Mouse (Mus musculus) thymus, adult 2 months (tissue): ENCODE results near the gene C1qc. TPM values are rescaled to one million over a fixed set of nuclear protein-coding genes. Genes with fewer than 3 reads are reported as not detected.
A peak's percentile ranks its signal among the peaks of the same experiment; 100 is the strongest.

Source experiments
- DNase-seq: peaks from one replicate; pipeline ENCODE4 v3.0.0; 2021
- H3K27ac ChIP-seq: fragments of 200-500 bp; 2 replicates; pipeline ENCODE4 v1.5.1; 2012; ENCODE audit warnings: low read length, control low read depth; ENCODE audit not compliant: control insufficient read depth, insufficient read depth
- H3K27me3 ChIP-seq: fragments of 200-500 bp; 2 replicates; pipeline ENCODE4 v1.6.1; 2012; ENCODE audit warnings: mild to moderate bottlenecking, low read length, moderate library complexity, mixed read lengths; ENCODE audit not compliant: control insufficient read depth, insufficient read depth
- H3K36me3 ChIP-seq: fragments of 200-500 bp; 2 replicates; pipeline ENCODE4 v1.6.1; 2012; ENCODE audit warnings: mild to moderate bottlenecking, low read length, moderate library complexity; ENCODE audit not compliant: control insufficient read depth, insufficient read depth
- H3K4me1 ChIP-seq: fragments of 200-500 bp; replicated peaks from 2 replicates; pipeline ENCODE4 v1.6.1; 2012; ENCODE audit warnings: low read length; ENCODE audit not compliant: control insufficient read depth, insufficient read depth
- H3K4me3 ChIP-seq: fragments of 200-500 bp; 2 replicates; pipeline ENCODE4 v1.5.1; 2012; ENCODE audit warnings: mild to moderate bottlenecking, low read length, control low read depth, moderate library complexity; ENCODE audit not compliant: control insufficient read depth, insufficient read depth
- CTCF ChIP-seq: fragments of 200-500 bp; IDR thresholded peaks from 2 replicates; pipeline ENCODE4 v1.5.1; 2012; ENCODE audit warnings: mild to moderate bottlenecking, control low read depth, low read length, moderate library complexity, borderline replicate concordance; ENCODE audit not compliant: control insufficient read depth, poor library complexity, insufficient read depth; ENCODE audit errors: extremely low read depth
- POLR2A ChIP-seq: fragments of 200-500 bp; IDR thresholded peaks from 2 replicates; pipeline ENCODE4 v1.6.1; 2012; ENCODE audit warnings: mild to moderate bottlenecking, low read length, control low read depth, moderate library complexity; ENCODE audit not compliant: control insufficient read depth, poor library complexity, insufficient read depth; ENCODE audit errors: extremely low read depth
- whole genome bisulfite sequencing: fragments of 180-500 bp; shearing (Covaris S2); methylation state at CpG from one replicate; pipeline ENCODE4 v1.1.7; 2018; 5-methylcytosine and 5-hydroxymethylcytosine counted together
- polyA plus RNA-seq: library from polyadenylated mRNA; depleted of rRNA; stranded (reverse); fragments of >200 nt; gene quantifications from 2 replicates; pipeline ENCODE4 v1.2.3, GENCODE M21; 2012; rRNA removed

The C1qc gene
- 334 and 468 TPM in 2 replicates for polyA plus RNA-seq

DNA sequence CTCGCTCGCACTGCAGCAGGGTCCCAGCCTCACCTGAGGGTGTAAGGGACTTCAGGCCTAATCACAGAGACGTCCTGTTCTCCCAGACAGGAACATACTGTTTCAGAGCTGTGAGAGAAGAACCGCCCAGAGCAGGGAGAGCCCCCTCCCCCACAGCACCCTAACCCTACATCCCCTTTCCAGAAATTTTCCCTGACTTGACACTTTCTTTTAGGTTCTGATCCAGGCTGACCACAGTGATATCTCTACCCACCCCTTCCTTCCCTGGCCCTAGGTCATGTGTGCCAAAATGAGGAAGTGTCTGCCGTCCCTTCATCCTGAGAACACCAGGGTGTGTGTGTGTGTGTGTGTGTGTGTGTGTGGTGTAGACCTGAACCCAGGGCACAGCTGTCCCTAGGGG is at the start of gene C1qc:
C1qc (minus strand) TSS at position 255 of the 400 bp plus-strand sequence.
- no peak for DNase-seq
- no peak for TF ChIP-seq POLR2A
- no peak for TF ChIP-seq CTCF
- Histone ChIP-seq H3K27ac (no peak within 1 kb of the TSS), H3K4me3 (0 out of 2 replicates have a peak within 1 kb of the TSS, but pooled peaks have one; percentile 8), H3K27me3 (no peaks in the 10 kb centered on the region), H3K36me3 (no peaks in the 10 kb centered on the region), H3K4me1 (no peaks in the 10 kb centered on the region)
- WGBS: 12% methylated on average over 5 of the region's 5 CpGs

DNA sequence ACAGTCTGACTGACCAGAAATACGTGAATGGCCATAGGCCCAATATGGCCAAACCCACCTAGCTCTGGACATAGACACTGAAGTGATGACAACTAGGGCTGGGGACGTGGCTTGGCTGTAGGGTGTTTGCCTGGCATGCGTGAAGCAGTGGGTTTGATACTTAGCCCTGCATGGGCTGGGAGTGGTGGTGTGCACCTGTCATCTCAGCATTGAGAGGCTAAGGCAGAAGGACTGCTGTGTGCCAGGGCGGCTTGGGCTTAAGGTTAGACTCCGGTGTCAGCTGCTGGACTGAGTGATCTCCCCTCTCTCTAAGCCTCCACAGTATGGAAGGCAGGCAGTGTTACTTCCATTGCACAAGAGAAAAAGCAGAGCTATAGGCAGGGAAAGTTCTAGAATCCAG is 45.1 kb upstream of the C1qc start:
- TF ChIP-seq CTCF (no peak), POLR2A (no peak)
- no peaks in the 10 kb centered on the region for H3K27me3 ChIP-seq

DNA sequence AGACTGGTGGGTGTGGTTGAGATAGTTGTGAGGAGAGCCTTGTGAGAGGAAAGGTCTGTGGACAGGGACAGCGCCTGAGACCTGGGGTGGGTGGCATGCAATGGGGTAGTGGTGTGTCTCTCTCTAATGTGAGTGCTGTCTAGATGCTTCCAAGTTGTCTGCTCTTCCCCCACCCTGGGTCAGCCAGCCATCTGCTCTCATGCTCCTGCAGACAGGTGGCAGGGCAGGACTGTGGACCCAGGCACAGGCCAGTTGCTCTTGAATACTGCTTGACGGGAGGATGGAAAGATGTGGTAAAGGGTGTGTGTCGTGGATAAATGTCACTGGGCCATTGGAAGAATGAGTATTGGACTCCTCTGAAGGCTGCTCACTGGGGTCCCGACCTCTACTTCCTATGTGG is 44.5 kb upstream of the C1qc start:
- DNase-seq: no peak
- Histone ChIP-seq H3K27me3 (no peaks in the 10 kb centered on the region), H3K4me1 (no peaks in the 10 kb centered on the region), H3K36me3 (no peaks in the 10 kb centered on the region), H3K4me3 (no peak overlapping the region), H3K27ac (no peak overlapping the region)
- WGBS: 72% methylated on average over 4 of the region's 4 CpGs
- no peak for TF ChIP-seq POLR2A
- no peak for TF ChIP-seq CTCF

More for the DNA sequence above, 45.1 kb upstream of the C1qc start:
- no peak overlapping the region for H3K4me3 ChIP-seq
- no peak for DNase-seq
- no peaks in the 10 kb centered on the region for H3K36me3 ChIP-seq
- 93% methylated on average over 5 of the region's 5 CpGs for WGBS
- no peak overlapping the region for H3K27ac ChIP-seq
- no peaks in the 10 kb centered on the region for H3K4me1 ChIP-seq

DNA sequence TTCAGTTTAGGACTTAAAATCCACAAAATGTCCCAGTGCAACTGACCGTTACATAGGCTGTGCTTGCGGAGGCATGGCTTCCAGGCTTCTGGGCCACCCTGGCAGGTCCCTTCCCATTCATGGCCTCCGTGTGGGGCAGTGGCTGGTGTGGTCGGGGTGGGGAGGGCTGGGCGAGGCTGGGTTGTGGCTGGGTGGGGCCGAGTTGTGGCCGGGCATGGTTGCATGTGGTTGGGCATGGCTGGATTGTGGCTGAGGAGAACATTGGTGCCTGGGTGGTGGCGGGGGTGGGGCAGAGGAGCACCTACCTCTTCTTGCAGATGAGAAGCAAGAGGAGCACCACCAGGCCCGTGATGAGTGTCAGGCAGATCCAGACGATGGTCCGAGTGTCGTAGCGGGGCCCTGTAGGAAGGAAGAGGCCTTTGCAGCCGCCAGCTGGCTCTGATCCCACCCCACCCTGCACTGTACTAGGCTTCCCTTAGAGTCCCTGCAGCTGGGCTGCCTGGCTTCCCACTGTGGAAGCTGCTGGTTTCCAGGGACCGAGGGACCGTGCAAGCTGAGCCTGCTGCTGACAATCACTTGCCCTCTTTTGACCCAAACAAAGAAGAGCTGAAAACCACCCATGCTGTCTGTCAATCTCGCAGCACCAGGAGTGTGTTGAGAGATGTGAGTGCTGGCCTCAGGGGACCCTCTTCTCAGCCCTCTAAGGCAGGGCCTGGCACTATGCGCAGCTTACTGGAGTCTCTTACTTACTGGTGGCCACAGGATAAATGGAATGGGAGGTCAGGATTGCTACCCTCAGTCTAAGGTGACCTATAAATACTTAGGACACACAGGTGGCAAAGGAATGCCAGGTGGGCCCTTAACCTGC is 42.1 kb upstream of the C1qc start:
- H3K27ac ChIP-seq: no peak overlapping the region
- no peak overlapping the region for H3K4me3 ChIP-seq
- no peaks in the 10 kb centered on the region for H3K4me1 ChIP-seq
- no peak for TF ChIP-seq CTCF
- TF ChIP-seq POLR2A: no peak
- 39% methylated on average over 18 of the region's 18 CpGs for WGBS
- no peak for DNase-seq
- H3K27me3 ChIP-seq: no peaks in the 10 kb centered on the region
- H3K36me3 ChIP-seq: no peaks in the 10 kb centered on the region

DNA sequence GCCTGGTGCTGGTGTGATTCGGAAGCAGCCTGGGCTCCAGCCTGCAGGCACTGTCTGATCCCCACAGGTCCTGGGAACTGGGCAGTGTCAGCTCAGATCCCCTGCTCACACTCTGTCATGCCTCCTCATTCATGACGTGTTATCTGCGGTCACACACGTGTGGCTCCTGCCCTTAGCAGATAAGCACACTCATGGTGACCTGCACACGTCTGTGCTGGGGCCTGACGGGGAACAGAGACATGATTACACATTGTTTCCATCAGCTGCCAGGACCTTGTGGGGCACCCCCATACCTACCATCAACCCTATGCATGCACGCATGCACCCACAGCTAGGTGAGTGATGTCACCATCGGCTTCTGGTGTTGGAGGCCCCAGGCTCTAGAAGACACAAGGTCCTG is 37.6 kb upstream of the C1qc start:
- no peaks in the 10 kb centered on the region for H3K36me3 ChIP-seq
- TF ChIP-seq POLR2A (no peak), CTCF (no peak)
- no peak for DNase-seq
- H3K4me3 ChIP-seq: no peak overlapping the region
- no peaks in the 10 kb centered on the region for H3K27me3 ChIP-seq
- H3K27ac ChIP-seq: no peak overlapping the region
- H3K4me1 ChIP-seq: no peaks in the 10 kb centered on the region
- 80% methylated on average over 8 of the region's 8 CpGs for WGBS

DNA sequence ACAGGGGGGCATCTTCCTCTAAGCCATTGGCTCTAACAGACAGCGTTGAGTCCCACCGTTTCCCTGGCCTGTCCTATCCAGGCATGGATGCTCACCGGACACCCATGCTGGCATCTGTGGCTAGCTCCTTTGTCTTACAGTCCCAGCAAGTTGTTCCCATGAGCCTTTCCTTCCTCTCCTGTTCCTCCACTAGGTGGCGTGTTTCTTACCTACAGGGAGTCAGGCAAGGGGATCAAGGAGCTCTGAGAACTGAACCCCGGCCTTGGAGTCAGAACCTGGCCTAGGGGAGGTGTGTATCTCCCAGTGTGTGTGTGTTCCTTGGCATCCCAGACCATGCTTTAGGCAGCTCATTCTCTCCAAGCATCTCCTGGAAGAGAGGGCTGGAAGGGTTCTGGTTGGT is 36.1 kb upstream of the C1qc start:
- no peak overlapping the region for H3K4me3 ChIP-seq
- TF ChIP-seq POLR2A (no peak), CTCF (no peak)
- no peaks in the 10 kb centered on the region for H3K36me3 ChIP-seq
- WGBS: 14% methylated on average over 5 of the region's 5 CpGs
- no peaks in the 10 kb centered on the region for H3K4me1 ChIP-seq
- H3K27me3 ChIP-seq: no peaks in the 10 kb centered on the region
- no peak overlapping the region for H3K27ac ChIP-seq
- peak; percentile 12 for DNase-seq
